Mouse (Mus musculus): ENCODE data around the gene Fbxl20. TPM values are rescaled to one million over a fixed set of nuclear protein-coding genes. Genes with fewer than 3 reads are reported as not detected.

Fbxl20 gene
- polyA plus RNA-seq, 1 experiment from 2014 or later, result 17.8 TPM

- Histone ChIP-seq H3K4me3 (replicated peaks; ENCODE audit: low read length) (no peak overlapping the region), H3K9me3 (replicated peaks; ENCODE audit: control insufficient read depth, low read length) (no peaks in the 10 kb centered on the region), H3K4me1 (ENCODE audit: control insufficient read depth, insufficient read depth, low read length) (peaks cover 5% of the 10 kb centered on the region), H3K4me2 (ENCODE audit: low read depth, low read length) (no peak overlapping the region), H3K27ac (ENCODE audit: low read length) (no peak overlapping the region), H3K27me3 (ENCODE audit: control insufficient read depth, insufficient read depth, low read length) (peaks cover 14% of the 10 kb centered on the region), H3K9ac (ENCODE audit: low read length) (no peak overlapping the region), H3K36me3 (ENCODE audit: control insufficient read depth, insufficient read depth, low read length) (no peaks in the 10 kb centered on the region)
- ATAC-seq (ENCODE audit: insufficient read depth, low FRiP score), result no peak
- 80% methylated on average over 5 of the region's 5 CpGs for WGBS
Measured at GRCm38 (mm10) chr11:98057998-98058397, 92.2 kb downstream of the Fbxl20 start.

GRCm38 (mm10) chr11:98057466-98057865, 92.7 kb downstream of the Fbxl20 start:
- peak overlapping the region; percentile 51; the same call in 1 of the 2 replicates for H3K9ac ChIP-seq (ENCODE audit: low read length)
- H3K4me2 ChIP-seq (ENCODE audit: low read depth, low read length), result 0 out of 2 replicates have a peak overlapping the region, but pooled peaks have one; percentile 20
- H3K27ac ChIP-seq (ENCODE audit: low read length), result peak overlapping the region; percentile 37; the same call in 1 of the 2 replicates
- ATAC-seq (ENCODE audit: insufficient read depth, low FRiP score), result peak; percentile 26; the same call in 1 of the 2 replicates
- H3K36me3 ChIP-seq (ENCODE audit: control insufficient read depth, insufficient read depth, low read length), result no peaks in the 10 kb centered on the region
- no peaks in the 10 kb centered on the region for H3K9me3 ChIP-seq (replicated peaks; ENCODE audit: control insufficient read depth, low read length)
- H3K4me1 ChIP-seq (ENCODE audit: control insufficient read depth, insufficient read depth, low read length), result peaks cover 10% of the 10 kb centered on the region
- peaks cover 19% of the 10 kb centered on the region for H3K27me3 ChIP-seq (ENCODE audit: control insufficient read depth, insufficient read depth, low read length)
- no peak overlapping the region for H3K4me3 ChIP-seq (replicated peaks; ENCODE audit: low read length)
- WGBS, result 18% methylated on average over 9 of the region's 9 CpGs

- H3K36me3 ChIP-seq (ENCODE audit: control insufficient read depth, insufficient read depth, low read length), result no peaks in the 10 kb centered on the region
- no peaks in the 10 kb centered on the region for H3K9me3 ChIP-seq (replicated peaks; ENCODE audit: control insufficient read depth, low read length)
- peak within 1 kb of the TSS; percentile 47 for H3K4me3 ChIP-seq (replicated peaks; ENCODE audit: low read length)
- peaks cover 40% of the 10 kb centered on the region for H3K27me3 ChIP-seq (ENCODE audit: control insufficient read depth, insufficient read depth, low read length)
- peak within 1 kb of the TSS; percentile 52 for H3K9ac ChIP-seq (ENCODE audit: low read length)
- no peak within 1 kb of the TSS for H3K27ac ChIP-seq (ENCODE audit: low read length)
- H3K4me1 ChIP-seq (ENCODE audit: control insufficient read depth, insufficient read depth, low read length), result peaks cover 13% of the 10 kb centered on the region
- peak; percentile 83 for ATAC-seq (ENCODE audit: insufficient read depth, low FRiP score)
- peak within 1 kb of the TSS; percentile 61 for H3K4me2 ChIP-seq (ENCODE audit: low read depth, low read length)
- 1% methylated on average over 48 of the region's 48 CpGs for WGBS
Measured at GRCm38 (mm10) chr11:98052989-98053834, 97.0 kb downstream of the Fbxl20 start, which contains the start of gene Stac2. Gene Stac2 (minus strand): TSS chr11:98053462.

- Histone ChIP-seq H3K36me3 (ENCODE audit: control insufficient read depth, insufficient read depth, low read length) (no peaks in the 10 kb centered on the region), H3K27me3 (ENCODE audit: control insufficient read depth, insufficient read depth, low read length) (peaks cover 40% of the 10 kb centered on the region), H3K27ac (ENCODE audit: low read length) (no peak overlapping the region), H3K4me2 (ENCODE audit: low read depth, low read length) (peak overlapping the region; percentile 61), H3K4me1 (ENCODE audit: control insufficient read depth, insufficient read depth, low read length) (peaks cover 10% of the 10 kb centered on the region), H3K9me3 (replicated peaks; ENCODE audit: control insufficient read depth, low read length) (no peaks in the 10 kb centered on the region), H3K4me3 (replicated peaks; ENCODE audit: low read length) (peak overlapping the region; percentile 47), H3K9ac (ENCODE audit: low read length) (peak overlapping the region; percentile 52)
- peak; percentile 9; the same call in 1 of the 2 replicates for ATAC-seq (ENCODE audit: insufficient read depth, low FRiP score)
- WGBS, result 1% methylated on average over 83 of the region's 83 CpGs
Measured at GRCm38 (mm10) chr11:98052129-98052988, 97.8 kb downstream of the Fbxl20 start.

- Histone ChIP-seq H3K4me1 (ENCODE audit: control insufficient read depth, insufficient read depth, low read length) (peaks cover 10% of the 10 kb centered on the region), H3K9me3 (replicated peaks; ENCODE audit: control insufficient read depth, low read length) (no peaks in the 10 kb centered on the region), H3K4me3 (replicated peaks; ENCODE audit: low read length) (no peak overlapping the region; the same call in 1 of the 2 replicates), H3K27ac (ENCODE audit: low read length) (no peak overlapping the region), H3K9ac (ENCODE audit: low read length) (no peak overlapping the region), H3K36me3 (ENCODE audit: control insufficient read depth, insufficient read depth, low read length) (no peaks in the 10 kb centered on the region), H3K4me2 (ENCODE audit: low read depth, low read length) (peak overlapping the region; percentile 61), H3K27me3 (ENCODE audit: control insufficient read depth, insufficient read depth, low read length) (peaks cover 40% of the 10 kb centered on the region)
- ATAC-seq (ENCODE audit: insufficient read depth, low FRiP score), result no peak
- 7% methylated on average over 12 of the region's 12 CpGs for WGBS
Measured at GRCm38 (mm10) chr11:98051611-98052128, 98.5 kb downstream of the Fbxl20 start.

GRCm38 (mm10) chr11:98050940-98051339, 99.3 kb downstream of the Fbxl20 start:
- Histone ChIP-seq H3K27me3 (ENCODE audit: control insufficient read depth, insufficient read depth, low read length) (peaks cover 40% of the 10 kb centered on the region), H3K27ac (ENCODE audit: low read length) (no peak overlapping the region), H3K9me3 (replicated peaks; ENCODE audit: control insufficient read depth, low read length) (no peaks in the 10 kb centered on the region), H3K9ac (ENCODE audit: low read length) (no peak overlapping the region), H3K36me3 (ENCODE audit: control insufficient read depth, insufficient read depth, low read length) (no peaks in the 10 kb centered on the region), H3K4me2 (ENCODE audit: low read depth, low read length) (no peak overlapping the region), H3K4me1 (ENCODE audit: control insufficient read depth, insufficient read depth, low read length) (peaks cover 10% of the 10 kb centered on the region), H3K4me3 (replicated peaks; ENCODE audit: low read length) (no peak overlapping the region)
- ATAC-seq (ENCODE audit: insufficient read depth, low FRiP score), result no peak
- 58% methylated on average over 2 of the region's 2 CpGs for WGBS

- Histone ChIP-seq H3K36me3 (ENCODE audit: control insufficient read depth, insufficient read depth, low read length) (no peaks in the 10 kb centered on the region), H3K4me2 (ENCODE audit: low read depth, low read length) (no peak overlapping the region), H3K4me3 (replicated peaks; ENCODE audit: low read length) (no peak overlapping the region), H3K27me3 (ENCODE audit: control insufficient read depth, insufficient read depth, low read length) (peaks cover 40% of the 10 kb centered on the region), H3K4me1 (ENCODE audit: control insufficient read depth, insufficient read depth, low read length) (peaks cover 10% of the 10 kb centered on the region), H3K27ac (ENCODE audit: low read length) (no peak overlapping the region), H3K9me3 (replicated peaks; ENCODE audit: control insufficient read depth, low read length) (no peaks in the 10 kb centered on the region), H3K9ac (ENCODE audit: low read length) (no peak overlapping the region; the same call in 1 of the 2 replicates)
- no peak for ATAC-seq (ENCODE audit: insufficient read depth, low FRiP score)
- WGBS, result 42% methylated on average over 2 of the region's 2 CpGs
Measured at GRCm38 (mm10) chr11:98050520-98050815, 99.7 kb downstream of the Fbxl20 start.

- Histone ChIP-seq H3K9ac (ENCODE audit: low read length) (no peak overlapping the region), H3K9me3 (replicated peaks; ENCODE audit: control insufficient read depth, low read length) (no peaks in the 10 kb centered on the region), H3K4me1 (ENCODE audit: control insufficient read depth, insufficient read depth, low read length) (peaks cover 10% of the 10 kb centered on the region), H3K27ac (ENCODE audit: low read length) (no peak overlapping the region), H3K36me3 (ENCODE audit: control insufficient read depth, insufficient read depth, low read length) (no peaks in the 10 kb centered on the region), H3K4me3 (replicated peaks; ENCODE audit: low read length) (no peak overlapping the region), H3K4me2 (ENCODE audit: low read depth, low read length) (no peak overlapping the region), H3K27me3 (ENCODE audit: control insufficient read depth, insufficient read depth, low read length) (peaks cover 37% of the 10 kb centered on the region)
- WGBS, result 61% methylated on average over 14 of the region's 14 CpGs
- ATAC-seq (ENCODE audit: insufficient read depth, low FRiP score), result no peak
Measured at GRCm38 (mm10) chr11:98049672-98050519, 100.3 kb downstream of the Fbxl20 start.

Measured in stomach, embryonic 16.5 days (tissue).